Mouse (Mus musculus) E14TG2a.4 (cell line): Measurements from ENCODE around the gene Bcar3.
A peak's percentile ranks its signal among the peaks of the same experiment; 100 is the strongest.

Source experiments
- H3K27me3 ChIP-seq: 2 replicates; pipeline ENCODE4 v1.6.1; 2014; ENCODE audit warnings: low read length, control low read depth; ENCODE audit not compliant: insufficient read depth
- H3K36me3 ChIP-seq: 2 replicates; pipeline ENCODE4 v1.6.1; 2014; ENCODE audit warnings: low read length, control low read depth; ENCODE audit not compliant: insufficient read depth
- H3K4me1 ChIP-seq: replicated peaks from 2 replicates; pipeline ENCODE4 v1.6.1; 2014; ENCODE audit warnings: low read depth, low read length, control low read depth
- H3K4me3 ChIP-seq: replicated peaks from 2 replicates; pipeline ENCODE4 v1.5.1; 2014; ENCODE audit warnings: mild to moderate bottlenecking, low read length
- H3K9me3 ChIP-seq: 2 replicates; pipeline ENCODE4 v1.6.1; 2014; ENCODE audit warnings: low read length, control low read depth
- CTCF ChIP-seq: conservative IDR thresholded peaks from 2 replicates; pipeline ENCODE4 v1.5.1; 2014; ENCODE audit warnings: low read length
- NANOG ChIP-seq: IDR thresholded peaks from 2 replicates; pipeline ENCODE4 v1.6.1; 2014; ENCODE audit warnings: borderline replicate concordance, low read length, mixed read lengths
- POU5F1 ChIP-seq: IDR thresholded peaks from 2 replicates; pipeline ENCODE4 v1.6.1; 2014; ENCODE audit warnings: low read length, borderline replicate concordance

The Bcar3 gene

GRCm38 (mm10) chr3:122316621-122317020 lies 22.7 kb downstream of the Bcar3 start:
- TF ChIP-seq CTCF, result no peak
- no peak for TF ChIP-seq POU5F1
- TF ChIP-seq NANOG, result no peak
- H3K36me3 ChIP-seq, result no peaks in the 10 kb centered on the region

DNA sequence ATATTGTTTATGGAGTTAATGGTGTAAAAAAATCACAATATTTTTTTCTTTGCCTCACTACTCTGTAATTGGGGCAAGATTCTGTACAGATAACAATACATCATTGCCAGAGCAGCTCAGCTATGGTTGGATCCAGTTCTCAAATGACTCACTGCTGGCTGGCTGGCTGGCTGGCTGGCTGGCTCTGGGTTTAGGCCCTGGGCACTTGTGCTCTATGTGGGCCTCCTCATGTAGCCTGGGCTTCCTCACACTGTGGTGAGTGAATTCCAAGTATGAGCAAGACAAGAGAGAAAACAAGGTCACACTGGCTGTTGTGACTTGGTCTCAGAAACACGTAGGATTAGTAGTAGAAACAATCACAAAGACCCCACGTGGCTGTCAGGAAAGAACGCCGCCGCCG lies 23.4 kb downstream of the Bcar3 start:
- TF ChIP-seq CTCF, result no peak
- no peak for TF ChIP-seq NANOG
- no peak for TF ChIP-seq POU5F1
- Histone ChIP-seq H3K9me3 (no peaks in the 10 kb centered on the region), H3K4me3 (no peak overlapping the region), H3K36me3 (no peaks in the 10 kb centered on the region), H3K27me3 (peaks cover 16% of the 10 kb centered on the region; the same call in 1 of the 2 replicates), H3K4me1 (peaks cover 24% of the 10 kb centered on the region)

More at GRCm38 (mm10) chr3:122316621-122317020, 22.7 kb downstream of the Bcar3 start:
- H3K9me3 ChIP-seq, result no peaks in the 10 kb centered on the region
- peak overlapping the region; percentile 37; the same call in 1 of the 2 replicates for H3K4me3 ChIP-seq
- H3K4me1 ChIP-seq, result peaks cover 28% of the 10 kb centered on the region
- H3K27me3 ChIP-seq, result peaks cover 16% of the 10 kb centered on the region; the same call in 1 of the 2 replicates

GRCm38 (mm10) chr3:122322226-122322625 lies 28.3 kb downstream of the Bcar3 start:
- TF ChIP-seq CTCF (no peak), POU5F1 (no peak), NANOG (no peak)
- Histone ChIP-seq H3K9me3 (no peaks in the 10 kb centered on the region), H3K36me3 (no peaks in the 10 kb centered on the region), H3K27me3 (peaks cover 9% of the 10 kb centered on the region; the same call in 1 of the 2 replicates), H3K4me1 (no peaks in the 10 kb centered on the region), H3K4me3 (no peak overlapping the region)

DNA sequence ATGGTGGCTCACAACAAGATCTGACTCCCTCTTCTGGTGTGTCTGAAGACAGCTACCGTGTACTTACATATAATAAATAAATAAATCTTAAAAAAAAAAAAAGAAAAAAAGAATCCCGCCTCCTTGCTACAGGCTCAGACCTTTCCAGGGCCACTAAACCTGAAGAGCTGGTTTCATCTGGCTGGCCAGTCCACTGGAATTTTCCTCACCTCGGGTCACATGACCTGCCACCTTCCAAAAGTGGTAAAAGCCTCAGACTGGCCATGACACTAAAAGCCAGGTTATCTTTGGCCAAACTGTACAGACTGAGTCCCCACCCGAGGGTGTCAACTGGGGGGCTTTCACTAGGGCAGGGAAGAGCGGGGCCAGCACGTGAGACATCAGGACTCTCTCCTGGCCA lies 29.9 kb downstream of the Bcar3 start:
- Histone ChIP-seq H3K9me3 (no peaks in the 10 kb centered on the region), H3K4me1 (no peaks in the 10 kb centered on the region), H3K27me3 (peaks cover 8% of the 10 kb centered on the region; the same call in 1 of the 2 replicates), H3K36me3 (no peaks in the 10 kb centered on the region), H3K4me3 (no peak overlapping the region)
- no peak for TF ChIP-seq NANOG
- TF ChIP-seq POU5F1, result no peak
- no peak for TF ChIP-seq CTCF

- Histone ChIP-seq H3K36me3 (no peaks in the 10 kb centered on the region), H3K4me1 (no peaks in the 10 kb centered on the region), H3K4me3 (no peak overlapping the region), H3K9me3 (no peaks in the 10 kb centered on the region), H3K27me3 (peaks cover 8% of the 10 kb centered on the region; the same call in 1 of the 2 replicates)
- TF ChIP-seq CTCF (no peak), POU5F1 (no peak), NANOG (no peak)
These were observed 30.6 kb downstream of the Bcar3 start for GRCm38 (mm10) chr3:122324528-122324927.

DNA sequence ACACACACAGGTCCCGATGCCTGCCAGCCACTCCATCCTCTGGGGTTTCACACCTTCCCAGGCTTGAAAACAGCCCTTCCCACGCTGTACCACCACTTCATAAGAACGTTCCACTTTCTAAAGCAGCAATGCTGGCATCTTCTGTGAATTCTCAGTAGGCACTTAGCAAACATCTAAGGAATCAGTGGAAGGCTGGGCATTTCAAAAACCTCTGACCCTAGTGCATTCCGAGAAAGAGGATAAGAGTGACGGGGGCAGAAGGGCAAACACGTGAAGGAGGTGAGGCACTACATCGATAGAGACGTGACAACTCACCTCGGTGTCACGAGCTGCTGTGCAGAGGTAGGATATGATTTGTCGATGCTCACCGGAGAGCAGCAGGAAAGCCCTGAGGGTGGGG lies 36.5 kb downstream of the Bcar3 start:
- H3K36me3 ChIP-seq, result no peaks in the 10 kb centered on the region
- peaks cover 15% of the 10 kb centered on the region; the same call in 1 of the 2 replicates for H3K27me3 ChIP-seq
- no peak overlapping the region for H3K4me3 ChIP-seq
- H3K4me1 ChIP-seq, result no peaks in the 10 kb centered on the region
- no peaks in the 10 kb centered on the region for H3K9me3 ChIP-seq
- no peak for TF ChIP-seq NANOG
- no peak for TF ChIP-seq CTCF
- no peak for TF ChIP-seq POU5F1

DNA sequence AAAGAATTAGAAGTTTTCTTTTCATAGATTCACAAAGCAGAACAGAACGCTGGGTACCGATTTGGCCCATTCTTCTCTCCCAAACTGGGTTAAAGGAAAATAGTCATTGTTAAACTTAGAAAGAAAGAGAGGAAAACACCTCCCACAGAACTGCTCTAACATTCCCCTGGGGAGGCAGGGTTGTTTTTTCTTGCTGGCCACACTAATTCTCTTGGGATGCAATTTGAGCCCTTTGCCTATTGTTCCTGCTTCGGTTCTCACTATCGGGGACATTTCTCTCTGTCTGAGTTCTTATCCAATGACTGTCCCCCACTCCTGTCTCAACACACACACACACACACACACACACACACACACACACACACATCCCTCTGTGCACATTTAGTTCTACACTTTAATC lies 39.6 kb downstream of the Bcar3 start:
- no peaks in the 10 kb centered on the region for H3K4me1 ChIP-seq
- TF ChIP-seq CTCF (no peak), POU5F1 (no peak), NANOG (no peak)
- no peaks in the 10 kb centered on the region for H3K9me3 ChIP-seq
- peaks cover 15% of the 10 kb centered on the region; the same call in 1 of the 2 replicates for H3K27me3 ChIP-seq
- no peak overlapping the region for H3K4me3 ChIP-seq
- H3K36me3 ChIP-seq, result no peaks in the 10 kb centered on the region

DNA sequence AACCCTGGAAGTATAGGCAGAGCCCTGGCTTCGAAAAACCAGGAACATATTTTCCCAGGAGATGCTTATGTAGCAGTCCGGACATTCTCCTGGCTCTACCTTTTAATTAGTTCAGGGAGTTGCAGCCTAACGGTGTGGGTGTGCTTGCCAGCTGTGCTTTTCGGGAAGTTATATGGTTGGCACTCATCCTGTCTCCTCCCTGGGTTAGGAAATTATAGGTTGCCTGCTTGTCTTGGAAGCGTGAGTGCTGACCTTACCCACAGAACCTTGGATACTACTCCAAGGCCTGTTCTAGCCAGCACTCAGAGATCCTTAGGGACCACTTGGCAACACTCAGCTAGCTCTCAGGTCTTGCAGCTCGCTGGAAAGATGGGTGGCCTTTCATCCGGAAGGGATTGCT lies 40.0 kb downstream of the Bcar3 start:
- Histone ChIP-seq H3K27me3 (peaks cover 15% of the 10 kb centered on the region; the same call in 1 of the 2 replicates), H3K4me1 (no peaks in the 10 kb centered on the region), H3K36me3 (no peaks in the 10 kb centered on the region), H3K4me3 (no peak overlapping the region), H3K9me3 (no peaks in the 10 kb centered on the region)
- TF ChIP-seq NANOG, result no peak
- TF ChIP-seq POU5F1, result no peak
- TF ChIP-seq CTCF, result no peak

DNA sequence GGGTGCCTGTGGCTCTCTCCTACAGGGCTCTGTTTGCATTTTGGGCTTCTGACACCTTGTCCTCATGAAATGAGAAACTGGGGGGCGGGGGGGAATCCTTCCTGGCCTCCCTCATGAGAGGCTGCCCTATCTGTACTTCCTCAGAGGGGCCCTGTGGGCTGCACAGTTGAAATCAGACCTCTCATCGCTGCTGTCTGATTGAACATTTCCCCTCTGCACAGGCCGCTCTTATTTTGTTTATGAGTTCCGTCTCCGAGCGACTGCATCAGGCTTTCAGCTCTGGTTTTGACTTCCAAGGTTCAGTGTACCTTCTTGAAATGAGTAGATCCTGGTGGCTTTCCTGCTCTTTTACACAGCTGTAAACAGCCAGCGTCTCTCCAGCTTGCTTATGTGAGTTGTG lies 40.4 kb downstream of the Bcar3 start:
- TF ChIP-seq CTCF (no peak), POU5F1 (no peak), NANOG (no peak)
- Histone ChIP-seq H3K36me3 (no peaks in the 10 kb centered on the region), H3K9me3 (no peaks in the 10 kb centered on the region)

More for the DNA sequence above, 40.4 kb downstream of the Bcar3 start:
- peaks cover 15% of the 10 kb centered on the region; the same call in 1 of the 2 replicates for H3K27me3 ChIP-seq
- no peaks in the 10 kb centered on the region for H3K4me1 ChIP-seq
- H3K4me3 ChIP-seq, result no peak overlapping the region
